Mouse (Mus musculus): ENCODE data around the gene Rhbdd1. TPM values are rescaled to one million over a fixed set of nuclear protein-coding genes. Genes with fewer than 3 reads are reported as not detected.
A peak's percentile ranks its signal among the peaks of the same experiment; 100 is the strongest.

Gene Rhbdd1
- total and polyA plus RNA-seq, 3 experiments: 12.6 to 21.8 (median 19.8) TPM

- no peaks in the 10 kb centered on the region for H3K9me3 ChIP-seq (replicated peaks; ENCODE audit: low read length)
- peaks cover 0 to 18% of the 10 kb centered on the region in 2 experiments; a peak in 2 of 4 replicates for H3K4me1 ChIP-seq (ENCODE audit: control insufficient read depth in 1 of 2, insufficient read depth in 2 of 2)
- peaks cover 7 to 44% of the 10 kb centered on the region in 2 experiments for H3K36me3 ChIP-seq (replicated peaks in 1 of 2; ENCODE audit: control insufficient read depth in 1 of 2, insufficient read depth in 1 of 2, low read length in 1 of 2)
- TF ChIP-seq MYC (IDR thresholded peaks at IDR 0.05; ENCODE audit: low read depth, low read length) (no peak), JUN (IDR thresholded peaks at IDR 0.05; ENCODE audit: insufficient read depth, low read depth, low read length) (no peak), EP300 (IDR thresholded peaks at IDR 0.05; ENCODE audit: low read length) (no peak), CTCF (conservative IDR thresholded peaks at IDR 0.05 in 1 of 2, IDR thresholded peaks at IDR 0.05 in 1 of 2; ENCODE audit: low read depth in 2 of 2, low read length in 2 of 2) (no peak), USF1 (IDR thresholded peaks at IDR 0.05; ENCODE audit: low read depth, low read length) (peak; percentile 59), CHD1 (IDR thresholded peaks at IDR 0.05; ENCODE audit: low read depth, low read length) (no peak), JUND (conservative IDR thresholded peaks at IDR 0.05; ENCODE audit: low read depth, low read length) (no peak), TBP (conservative IDR thresholded peaks at IDR 0.05; ENCODE audit: low read depth, low read length) (no peak), MAFK (IDR thresholded peaks at IDR 0.05; ENCODE audit: insufficient replicate concordance, low read length) (no peak), USF2 (conservative IDR thresholded peaks at IDR 0.05; ENCODE audit: low read depth, low read length) (peak; percentile 55), BHLHE40 (IDR thresholded peaks at IDR 0.05; ENCODE audit: low read depth, low read length) (no peak), MAX (IDR thresholded peaks at IDR 0.05; ENCODE audit: low read length) (no peak), HCFC1 (IDR thresholded peaks at IDR 0.05; ENCODE audit: low read depth, low read length) (no peak)
- peak; percentile 73 for DNase-seq (ENCODE audit: extremely low read depth)
- H3K27ac ChIP-seq (ENCODE audit: insufficient read depth, low read depth): no peak overlapping the region
- dilution Hi-C loops (cut with MboI; ENCODE audit: extremely low pct_ligation_motif_present, extremely low pct_unique_long_range_greater_than_20kb, low sequenced_read_pairs) (no loop called here), in situ Hi-C loops (cut with MboI; ENCODE audit: low pct_ligation_motif_present, low pct_unique_long_range_greater_than_20kb, low sequenced_read_pairs) (no loop called here)
- H3K4me2 ChIP-seq (ENCODE audit: insufficient read depth, low read depth, poor library complexity, severe bottlenecking): 0 out of 2 replicates have a peak overlapping the region, but pooled peaks have one; percentile 16
- no peak overlapping the region for H3K9ac ChIP-seq (ENCODE audit: insufficient read depth, low read depth)
- H3K79me2 ChIP-seq (replicated peaks; ENCODE audit: control insufficient read depth, extremely low read depth, insufficient read depth, poor library complexity, severe bottlenecking): no peaks in the 10 kb centered on the region
- H3K4me3 ChIP-seq (replicated peaks in 1 of 3; ENCODE audit: low read depth in 2 of 3, low read length in 2 of 3, poor library complexity in 1 of 3): no peak overlapping the region
- no peaks in the 10 kb centered on the region for H3K27me3 ChIP-seq (replicated peaks)
Measured at GRCm38 (mm10) chr1:82389371-82389770, 73.1 kb downstream of the Rhbdd1 start.

GRCm38 (mm10) chr1:82395371-82395770 lies 79.1 kb downstream of the Rhbdd1 start:
- Histone ChIP-seq H3K79me2 (replicated peaks; ENCODE audit: control insufficient read depth, extremely low read depth, insufficient read depth, poor library complexity, severe bottlenecking) (no peaks in the 10 kb centered on the region), H3K4me2 (ENCODE audit: insufficient read depth, low read depth, poor library complexity, severe bottlenecking) (no peak overlapping the region), H3K4me3 (replicated peaks in 1 of 3; ENCODE audit: low read depth in 2 of 3, low read length in 2 of 3, poor library complexity in 1 of 3) (no peak overlapping the region), H3K27me3 (replicated peaks) (no peaks in the 10 kb centered on the region), H3K27ac (ENCODE audit: insufficient read depth, low read depth) (no peak overlapping the region), H3K9ac (ENCODE audit: insufficient read depth, low read depth) (no peak overlapping the region), H3K36me3 (replicated peaks in 1 of 2; ENCODE audit: control insufficient read depth in 1 of 2, insufficient read depth in 1 of 2, low read length in 1 of 2) (peaks cover 7 to 22% of the 10 kb centered on the region in 2 experiments), H3K9me3 (replicated peaks; ENCODE audit: low read length) (no peaks in the 10 kb centered on the region), H3K4me1 (ENCODE audit: control insufficient read depth in 1 of 2, insufficient read depth in 2 of 2) (peaks cover 0 to under 1% of the 10 kb centered on the region in 2 experiments; a peak in 1 of 4 replicates)
- in situ Hi-C loops (cut with MboI; ENCODE audit: low pct_ligation_motif_present, low pct_unique_long_range_greater_than_20kb, low sequenced_read_pairs): no loop called here
- DNase-seq (ENCODE audit: extremely low read depth): no peak
- TF ChIP-seq SIN3A (IDR thresholded peaks at IDR 0.05; ENCODE audit: low read length) (no peak), USF2 (conservative IDR thresholded peaks at IDR 0.05; ENCODE audit: low read depth, low read length) (no peak), MAZ (IDR thresholded peaks at IDR 0.05; ENCODE audit: low read depth, low read length) (no peak), EP300 (IDR thresholded peaks at IDR 0.05; ENCODE audit: low read length) (no peak), SMC3 (IDR thresholded peaks at IDR 0.05; ENCODE audit: low read depth, low read length) (no peak), POLR2A (IDR thresholded peaks at IDR 0.05; ENCODE audit: low read depth, low read length) (no peak), MAX (IDR thresholded peaks at IDR 0.05; ENCODE audit: low read length) (no peak), KAT2A (IDR thresholded peaks at IDR 0.05; ENCODE audit: insufficient replicate concordance, low read length) (no peak), HCFC1 (IDR thresholded peaks at IDR 0.05; ENCODE audit: low read depth, low read length) (no peak), NELFE (IDR thresholded peaks at IDR 0.05; ENCODE audit: low read depth, low read length) (no peak), ZKSCAN1 (IDR thresholded peaks at IDR 0.05; ENCODE audit: borderline replicate concordance, low read depth, low read length) (no peak), UBTF (IDR thresholded peaks at IDR 0.05; ENCODE audit: low read depth, low read length) (no peak), USF1 (IDR thresholded peaks at IDR 0.05; ENCODE audit: low read depth, low read length) (no peak), MYC (IDR thresholded peaks at IDR 0.05; ENCODE audit: low read depth, low read length) (no peak), ZMIZ1 (IDR thresholded peaks at IDR 0.05; ENCODE audit: low read depth, low read length) (no peak), TCF12 (IDR thresholded peaks at IDR 0.05; ENCODE audit: low read depth, low read length) (no peak), E2F4 (IDR thresholded peaks at IDR 0.05; ENCODE audit: insufficient replicate concordance, low read depth, low read length) (no peak), CTCF (conservative IDR thresholded peaks at IDR 0.05 in 1 of 2, IDR thresholded peaks at IDR 0.05 in 1 of 2; ENCODE audit: low read depth in 2 of 2, low read length in 2 of 2) (no peak), ETS1 (conservative IDR thresholded peaks at IDR 0.05; ENCODE audit: low read depth, low read length) (no peak), IRF4 (IDR thresholded peaks at IDR 0.05; ENCODE audit: low read depth, low read length) (no peak)
- dilution Hi-C loops (cut with MboI; ENCODE audit: extremely low pct_ligation_motif_present, extremely low pct_unique_long_range_greater_than_20kb, low sequenced_read_pairs): no loop called here
